Mouse (Mus musculus) lung, postnatal 0 days (tissue): Measurements from ENCODE around the gene Olfr1411. TPM values are rescaled to one million over a fixed set of nuclear protein-coding genes. Genes with fewer than 3 reads are reported as not detected.

ENCODE experiments used
- ATAC-seq: fragments of 200-750 bp; cut with Nextera tagmentation; 2 replicates; pipeline ENCODE4 v1.8.0; 2017; ENCODE audit warnings: moderate library complexity
- DNase-seq: peaks from one replicate; pipeline ENCODE4 v3.0.0-alpha.2; 2016; ENCODE audit warnings: low spot score
- H3K27ac ChIP-seq: fragments of 300-500 bp; sonication (generic); 2 replicates; pipeline ENCODE4 v1.5.1; 2014; ENCODE audit warnings: antibody characterized with exemption, mild to moderate bottlenecking, low read length, mixed read lengths
- H3K27me3 ChIP-seq: fragments of 300-500 bp; sonication (generic); replicated peaks from 2 replicates; pipeline ENCODE4 v1.6.1; 2014; ENCODE audit warnings: low read length, mixed read lengths; ENCODE audit not compliant: insufficient read depth
- H3K36me3 ChIP-seq: fragments of 300-500 bp; sonication (generic); 2 replicates; pipeline ENCODE4 v1.6.1; 2014; ENCODE audit warnings: low read length, mixed read lengths; ENCODE audit not compliant: insufficient read depth
- H3K4me1 ChIP-seq: fragments of 300-500 bp; sonication (generic); 2 replicates; pipeline ENCODE4 v1.6.1; 2014; ENCODE audit warnings: antibody characterized with exemption, low read depth, low read length, mixed read lengths; ENCODE audit not compliant: insufficient read depth
- H3K4me2 ChIP-seq: fragments of 300-500 bp; sonication (generic); replicated peaks from 2 replicates; pipeline ENCODE4 v1.6.1; 2014; ENCODE audit warnings: low read depth, mild to moderate bottlenecking, low read length, moderate library complexity, mixed read lengths
- H3K4me3 ChIP-seq: fragments of 300-500 bp; sonication (generic); 2 replicates; pipeline ENCODE4 v1.5.1; 2014; ENCODE audit warnings: low read depth, low read length
- H3K9ac ChIP-seq: fragments of 300-500 bp; sonication (generic); replicated peaks from 2 replicates; pipeline ENCODE4 v1.6.1; 2014; ENCODE audit warnings: low read depth, mild to moderate bottlenecking
- H3K9me3 ChIP-seq: fragments of 300-500 bp; sonication (generic); 2 replicates; pipeline ENCODE4 v1.6.1; 2016; ENCODE audit warnings: low read length, mixed read lengths
- CTCF ChIP-seq: IDR thresholded peaks from 2 replicates; pipeline ENCODE4 v1.5.1; 2016; ENCODE audit warnings: antibody characterized with exemption, mild to moderate bottlenecking
- EP300 ChIP-seq: IDR thresholded peaks from 2 replicates; pipeline ENCODE4 v1.6.1; 2016; ENCODE audit warnings: antibody characterized with exemption, mild to moderate bottlenecking, control low read depth
- WGBS: fragments of 180-500 bp; shearing (Covaris S2); extraction: QIAGEN DNeasy Blood & Tissue Kit; methylation state at CpG from one replicate; pipeline ENCODE4 v1.1.7; 2014; 5-methylcytosine and 5-hydroxymethylcytosine counted together
- polyA plus RNA-seq: library from polyadenylated mRNA; unstranded; fragments of >200 nt; fragmentation: Nextera tagmentation; extraction: Ambion mirVana; gene quantifications from 2 replicates; pipeline ENCODE4 v1.2.1, GENCODE M21; 2015

Olfr1411 gene
- polyA plus RNA-seq, 1 experiment from 2014 or later, result not detected

- no peak for ATAC-seq
- TF ChIP-seq EP300 (no peak), CTCF (peak; percentile 85)
- Histone ChIP-seq H3K4me3 (no peak overlapping the region), H3K9ac (no peak overlapping the region), H3K27me3 (no peaks in the 10 kb centered on the region), H3K9me3 (no peaks in the 10 kb centered on the region), H3K4me2 (no peak overlapping the region), H3K27ac (no peak overlapping the region), H3K4me1 (no peaks in the 10 kb centered on the region), H3K36me3 (no peaks in the 10 kb centered on the region)
- WGBS, result 2% methylated on average over 5 of the region's 5 CpGs
- peak; percentile 44 for DNase-seq
These were observed 16.8 kb downstream of the Olfr1411 start for GRCm38 (mm10) chr1:92611008-92611407.

GRCm38 (mm10) chr1:92613175-92613574 is 19.0 kb downstream of the Olfr1411 start:
- H3K9ac ChIP-seq, result no peak overlapping the region
- no peak overlapping the region for H3K27ac ChIP-seq
- no peaks in the 10 kb centered on the region for H3K4me1 ChIP-seq
- no peaks in the 10 kb centered on the region for H3K36me3 ChIP-seq
- WGBS, result 53% methylated on average over 4 of the region's 4 CpGs
- H3K9me3 ChIP-seq, result no peaks in the 10 kb centered on the region
- ATAC-seq (no peak), DNase-seq (no peak)
- H3K27me3 ChIP-seq, result no peaks in the 10 kb centered on the region
- no peak overlapping the region for H3K4me3 ChIP-seq
- H3K4me2 ChIP-seq, result no peak overlapping the region
- TF ChIP-seq EP300, result no peak
- no peak for TF ChIP-seq CTCF

- no peaks in the 10 kb centered on the region for H3K4me1 ChIP-seq
- no peak overlapping the region for H3K4me3 ChIP-seq
- WGBS, result 11% methylated on average over 1 of the region's 1 CpGs
- TF ChIP-seq CTCF (peak; percentile 69), EP300 (no peak)
- H3K9ac ChIP-seq, result no peak overlapping the region
- H3K4me2 ChIP-seq, result no peak overlapping the region
- H3K9me3 ChIP-seq, result no peaks in the 10 kb centered on the region
- H3K27ac ChIP-seq, result no peak overlapping the region
- no peaks in the 10 kb centered on the region for H3K36me3 ChIP-seq
- ATAC-seq, result no peak
- DNase-seq, result peak; percentile 36
- H3K27me3 ChIP-seq, result no peaks in the 10 kb centered on the region
These were observed 20.3 kb downstream of the Olfr1411 start for GRCm38 (mm10) chr1:92614516-92614915.

- ATAC-seq, result no peak
- H3K4me2 ChIP-seq, result no peak overlapping the region
- H3K4me1 ChIP-seq, result no peaks in the 10 kb centered on the region
- no peaks in the 10 kb centered on the region for H3K36me3 ChIP-seq
- H3K9ac ChIP-seq, result no peak overlapping the region
- WGBS, result 74% methylated on average over 1 of the region's 1 CpGs
- DNase-seq, result no peak
- H3K4me3 ChIP-seq, result no peak overlapping the region
- no peaks in the 10 kb centered on the region for H3K27me3 ChIP-seq
- no peaks in the 10 kb centered on the region for H3K9me3 ChIP-seq
- TF ChIP-seq CTCF, result no peak
- TF ChIP-seq EP300, result no peak
- H3K27ac ChIP-seq, result no peak overlapping the region
These were observed 21.8 kb downstream of the Olfr1411 start for GRCm38 (mm10) chr1:92616046-92616445.

GRCm38 (mm10) chr1:92617488-92617887 is 23.3 kb downstream of the Olfr1411 start, which contains the start of gene Olfr12:
Gene Olfr12 (plus strand): TSS chr1:92617788.
- Histone ChIP-seq H3K9me3 (no peaks in the 10 kb centered on the region), H3K9ac (no peak within 1 kb of the TSS), H3K4me2 (no peak within 1 kb of the TSS), H3K4me3 (no peak within 1 kb of the TSS), H3K36me3 (no peaks in the 10 kb centered on the region), H3K4me1 (no peaks in the 10 kb centered on the region), H3K27me3 (no peaks in the 10 kb centered on the region), H3K27ac (no peak within 1 kb of the TSS)
- TF ChIP-seq EP300 (no peak), CTCF (no peak)
- DNase-seq, result no peak
- WGBS, result 63% methylated on average over 2 of the region's 2 CpGs
- ATAC-seq, result no peak

GRCm38 (mm10) chr1:92618360-92618759 is 24.1 kb downstream of the Olfr1411 start:
- no peak for ATAC-seq
- DNase-seq, result no peak
- 43% methylated on average over 4 of the region's 4 CpGs for whole genome bisulfite sequencing
- TF ChIP-seq EP300, result no peak
- no peak for TF ChIP-seq CTCF
- Histone ChIP-seq H3K9ac (no peak overlapping the region), H3K4me3 (no peak overlapping the region), H3K27ac (no peak overlapping the region), H3K4me1 (no peaks in the 10 kb centered on the region), H3K4me2 (no peak overlapping the region), H3K9me3 (no peaks in the 10 kb centered on the region), H3K27me3 (no peaks in the 10 kb centered on the region), H3K36me3 (no peaks in the 10 kb centered on the region)

GRCm38 (mm10) chr1:92628227-92628626 is 34.0 kb downstream of the Olfr1411 start:
- H3K36me3 ChIP-seq, result no peaks in the 10 kb centered on the region
- H3K27me3 ChIP-seq, result no peaks in the 10 kb centered on the region
- H3K4me2 ChIP-seq, result no peak overlapping the region
- 28% methylated on average over 4 of the region's 4 CpGs for WGBS
- TF ChIP-seq CTCF (no peak), EP300 (no peak)
- DNase-seq (no peak), ATAC-seq (no peak)
- H3K9me3 ChIP-seq, result no peaks in the 10 kb centered on the region
- no peak overlapping the region for H3K9ac ChIP-seq
- H3K27ac ChIP-seq, result no peak overlapping the region
- no peaks in the 10 kb centered on the region for H3K4me1 ChIP-seq
- H3K4me3 ChIP-seq, result no peak overlapping the region
